Mouse (Mus musculus) hindbrain, embryonic 13.5 days (tissue): ENCODE measurements around the gene Ccdc185. TPM values are rescaled to one million over a fixed set of nuclear protein-coding genes. Genes with fewer than 3 reads are reported as not detected.

ENCODE experiments used
- ATAC-seq: fragments of 200-750 bp; cut with Nextera tagmentation; 2 replicates; pipeline ENCODE4 v1.8.0; 2017; ENCODE audit warnings: moderate TSS enrichment; ENCODE audit not compliant: low FRiP score
- H3K27ac ChIP-seq: fragments of 300-500 bp; sonication (generic); 2 replicates; pipeline ENCODE4 v1.5.1; 2015; ENCODE audit warnings: inconsistent platforms, mild to moderate bottlenecking, moderate library complexity
- H3K27me3 ChIP-seq: fragments of 300-500 bp; sonication (generic); 2 replicates; pipeline ENCODE4 v1.6.1; 2015; ENCODE audit warnings: mild to moderate bottlenecking, inconsistent platforms
- H3K36me3 ChIP-seq: fragments of 300-500 bp; sonication (generic); 2 replicates; pipeline ENCODE4 v1.6.1; 2015; ENCODE audit warnings: mild to moderate bottlenecking, inconsistent platforms
- H3K4me1 ChIP-seq: fragments of 300-500 bp; sonication (generic); replicated peaks from 2 replicates; pipeline ENCODE4 v1.6.1; 2015; ENCODE audit warnings: inconsistent platforms
- H3K4me2 ChIP-seq: fragments of 300-500 bp; sonication (generic); 2 replicates; pipeline ENCODE4 v1.6.1; 2015; ENCODE audit warnings: inconsistent platforms, mild to moderate bottlenecking, moderate library complexity
- H3K4me3 ChIP-seq: fragments of 300-500 bp; sonication (generic); 2 replicates; pipeline ENCODE4 v1.5.1; 2015; ENCODE audit warnings: mild to moderate bottlenecking, inconsistent platforms
- H3K9ac ChIP-seq: fragments of 300-500 bp; sonication (generic); 2 replicates; pipeline ENCODE4 v1.6.1; 2015; ENCODE audit warnings: mild to moderate bottlenecking, inconsistent platforms
- H3K9me3 ChIP-seq: fragments of 300-500 bp; sonication (generic); 2 replicates; pipeline ENCODE4 v1.6.1; 2016; ENCODE audit warnings: inconsistent platforms
- WGBS: fragments of 180-500 bp; shearing (Covaris S2); methylation state at CpG from one replicate; pipeline ENCODE4 v1.1.7; 2015; 5-methylcytosine and 5-hydroxymethylcytosine counted together
- polyA plus RNA-seq: library from polyadenylated mRNA; unstranded; fragments of >200 nt; fragmentation: Nextera tagmentation; extraction: Ambion mirVana; gene quantifications from 2 replicates; pipeline ENCODE4 v1.2.1, GENCODE M21; 2015

The Ccdc185 gene
- polyA plus RNA-seq, 1 experiment from 2014 or later = not detected

GRCm38 (mm10) chr1:182776749-182777410 lies 27.9 kb upstream of the Ccdc185 start:
- no peak for ATAC-seq

GRCm38 (mm10) chr1:182775576-182775975 lies 26.6 kb upstream of the Ccdc185 start:
- H3K4me1 ChIP-seq = peaks cover 12% of the 10 kb centered on the region
- H3K27ac ChIP-seq = no peak overlapping the region
- no peak overlapping the region for H3K4me3 ChIP-seq
- no peaks in the 10 kb centered on the region for H3K9me3 ChIP-seq
- no peak for ATAC-seq
- no peak overlapping the region for H3K4me2 ChIP-seq
- H3K9ac ChIP-seq = no peak overlapping the region
- H3K36me3 ChIP-seq = peaks cover 19% of the 10 kb centered on the region
- no peaks in the 10 kb centered on the region for H3K27me3 ChIP-seq
- WGBS = 93% methylated on average over 7 of the region's 7 CpGs

More at GRCm38 (mm10) chr1:182776749-182777410, 27.9 kb upstream of the Ccdc185 start:
- 56% methylated on average over 10 of the region's 10 CpGs for WGBS
- Histone ChIP-seq H3K9me3 (no peaks in the 10 kb centered on the region), H3K4me3 (no peak overlapping the region), H3K27ac (no peak overlapping the region), H3K27me3 (no peaks in the 10 kb centered on the region), H3K4me2 (no peak overlapping the region), H3K36me3 (peaks cover 19% of the 10 kb centered on the region), H3K9ac (no peak overlapping the region), H3K4me1 (peaks cover 12% of the 10 kb centered on the region)

GRCm38 (mm10) chr1:182764541-182765281 lies 15.7 kb upstream of the Ccdc185 start:
- peak overlapping the region; percentile 79 for H3K4me2 ChIP-seq
- H3K9me3 ChIP-seq = no peaks in the 10 kb centered on the region
- H3K4me3 ChIP-seq = peak overlapping the region; percentile 55
- peak; percentile 85 for ATAC-seq
- H3K9ac ChIP-seq = peak overlapping the region; percentile 81
- WGBS = under 1% methylated on average over 27 of the region's 27 CpGs
- H3K27ac ChIP-seq = peak overlapping the region; percentile 92
- H3K36me3 ChIP-seq = peaks cover 14% of the 10 kb centered on the region
- H3K4me1 ChIP-seq = peaks cover 33% of the 10 kb centered on the region
- H3K27me3 ChIP-seq = 0 out of 2 replicates have a peak, but pooled peaks cover 7% of the 10 kb centered on the region

GRCm38 (mm10) chr1:182763716-182764461 lies 14.9 kb upstream of the Ccdc185 start, which contains the start of gene Susd4:
Gene Susd4, plus strand, starts transcription at chr1:182763860.
- peak within 1 kb of the TSS; percentile 81 for H3K9ac ChIP-seq
- no peaks in the 10 kb centered on the region for H3K9me3 ChIP-seq
- peak; percentile 94 for ATAC-seq
- peaks cover 33% of the 10 kb centered on the region for H3K4me1 ChIP-seq
- peak within 1 kb of the TSS; percentile 79 for H3K4me2 ChIP-seq
- H3K36me3 ChIP-seq = peaks cover 8% of the 10 kb centered on the region
- peak within 1 kb of the TSS; percentile 92 for H3K27ac ChIP-seq
- 0 out of 2 replicates have a peak, but pooled peaks cover 7% of the 10 kb centered on the region for H3K27me3 ChIP-seq
- WGBS = under 1% methylated on average over 79 of the region's 95 CpGs
- H3K4me3 ChIP-seq = peak within 1 kb of the TSS; percentile 55

GRCm38 (mm10) chr1:182763191-182763715 lies 14.3 kb upstream of the Ccdc185 start:
- Histone ChIP-seq H3K9ac (peak overlapping the region; percentile 81), H3K27me3 (0 out of 2 replicates have a peak, but pooled peaks cover 7% of the 10 kb centered on the region), H3K27ac (peak overlapping the region; percentile 92), H3K4me3 (peak overlapping the region; percentile 55), H3K4me2 (peak overlapping the region; percentile 79), H3K36me3 (peaks cover 4% of the 10 kb centered on the region; the same call in 1 of the 2 replicates), H3K4me1 (peaks cover 33% of the 10 kb centered on the region), H3K9me3 (no peaks in the 10 kb centered on the region)
- WGBS = 7% methylated on average over 17 of the region's 17 CpGs
- ATAC-seq = no peak

GRCm38 (mm10) chr1:182758783-182759182 lies 9.8 kb upstream of the Ccdc185 start:
- 0 out of 2 replicates have a peak, but pooled peaks cover 7% of the 10 kb centered on the region for H3K27me3 ChIP-seq
- ATAC-seq = no peak
- no peaks in the 10 kb centered on the region for H3K9me3 ChIP-seq
- H3K36me3 ChIP-seq = no peaks in the 10 kb centered on the region
- no peak overlapping the region for H3K9ac ChIP-seq
- peaks cover 6% of the 10 kb centered on the region for H3K4me1 ChIP-seq
- no peak overlapping the region for H3K4me3 ChIP-seq
- no peak overlapping the region for H3K4me2 ChIP-seq
- 95% methylated on average over 1 of the region's 1 CpGs for WGBS
- no peak overlapping the region for H3K27ac ChIP-seq

- H3K4me3 ChIP-seq = no peak overlapping the region
- H3K36me3 ChIP-seq = no peaks in the 10 kb centered on the region
- H3K9me3 ChIP-seq = no peaks in the 10 kb centered on the region
- 86% methylated on average over 5 of the region's 5 CpGs for WGBS
- H3K4me1 ChIP-seq = no peaks in the 10 kb centered on the region
- no peak overlapping the region for H3K27ac ChIP-seq
- no peak overlapping the region for H3K4me2 ChIP-seq
- H3K27me3 ChIP-seq = no peaks in the 10 kb centered on the region
- no peak for ATAC-seq
- no peak overlapping the region for H3K9ac ChIP-seq
These were observed 5.9 kb upstream of the Ccdc185 start for GRCm38 (mm10) chr1:182754865-182755264.

- Histone ChIP-seq H3K9ac (no peak overlapping the region), H3K9me3 (no peaks in the 10 kb centered on the region), H3K27me3 (no peaks in the 10 kb centered on the region), H3K36me3 (no peaks in the 10 kb centered on the region), H3K4me3 (no peak overlapping the region), H3K4me2 (no peak overlapping the region), H3K4me1 (no peaks in the 10 kb centered on the region), H3K27ac (no peak overlapping the region)
- 81% methylated on average over 8 of the region's 8 CpGs for WGBS
- no peak for ATAC-seq
These were observed 4.7 kb upstream of the Ccdc185 start for GRCm38 (mm10) chr1:182753694-182754093.

- Histone ChIP-seq H3K4me3 (no peak overlapping the region), H3K9me3 (no peaks in the 10 kb centered on the region), H3K36me3 (no peaks in the 10 kb centered on the region), H3K27ac (no peak overlapping the region), H3K4me2 (no peak overlapping the region), H3K9ac (no peak overlapping the region), H3K27me3 (no peaks in the 10 kb centered on the region), H3K4me1 (no peaks in the 10 kb centered on the region)
- 77% methylated on average over 8 of the region's 8 CpGs for WGBS
- ATAC-seq = no peak
These were observed 2.3 kb upstream of the Ccdc185 start for GRCm38 (mm10) chr1:182751301-182751700.

- H3K9ac ChIP-seq = no peak overlapping the region
- no peaks in the 10 kb centered on the region for H3K27me3 ChIP-seq
- ATAC-seq = no peak
- no peak overlapping the region for H3K4me2 ChIP-seq
- WGBS = 79% methylated on average over 17 of the region's 17 CpGs
- H3K36me3 ChIP-seq = no peaks in the 10 kb centered on the region
- no peaks in the 10 kb centered on the region for H3K4me1 ChIP-seq
- no peaks in the 10 kb centered on the region for H3K9me3 ChIP-seq
- no peak overlapping the region for H3K27ac ChIP-seq
- H3K4me3 ChIP-seq = no peak overlapping the region
These were observed 1.1 kb downstream of the Ccdc185 start for GRCm38 (mm10) chr1:182747834-182748233.

- Histone ChIP-seq H3K9ac (no peak overlapping the region), H3K36me3 (no peaks in the 10 kb centered on the region), H3K4me3 (no peak overlapping the region), H3K9me3 (no peaks in the 10 kb centered on the region), H3K4me2 (no peak overlapping the region), H3K27ac (no peak overlapping the region), H3K27me3 (no peaks in the 10 kb centered on the region), H3K4me1 (no peaks in the 10 kb centered on the region)
- WGBS = 90% methylated on average over 9 of the region's 9 CpGs
- ATAC-seq = no peak
These were observed 1.9 kb downstream of the Ccdc185 start for GRCm38 (mm10) chr1:182747081-182747480.

- no peak overlapping the region for H3K4me3 ChIP-seq
- 68% methylated on average over 4 of the region's 4 CpGs for WGBS
- H3K9me3 ChIP-seq = no peaks in the 10 kb centered on the region
- no peak overlapping the region for H3K27ac ChIP-seq
- H3K27me3 ChIP-seq = 0 out of 2 replicates have a peak, but pooled peaks cover 3% of the 10 kb centered on the region
- no peaks in the 10 kb centered on the region for H3K4me1 ChIP-seq
- no peaks in the 10 kb centered on the region for H3K36me3 ChIP-seq
- no peak overlapping the region for H3K4me2 ChIP-seq
- H3K9ac ChIP-seq = no peak overlapping the region
- no peak for ATAC-seq
These were observed 13.1 kb downstream of the Ccdc185 start for GRCm38 (mm10) chr1:182735891-182736290.
